Mouse (Mus musculus): Measurements from ENCODE around the gene Tox2. TPM values are rescaled to one million over a fixed set of nuclear protein-coding genes. Genes with fewer than 3 reads are reported as not detected.
A peak's percentile ranks its signal among the peaks of the same experiment; 100 is the strongest.

Tox2 gene
- polyA plus RNA-seq, 2 experiments from 2014 or later = 4.7 to 11.8 TPM

DNA sequence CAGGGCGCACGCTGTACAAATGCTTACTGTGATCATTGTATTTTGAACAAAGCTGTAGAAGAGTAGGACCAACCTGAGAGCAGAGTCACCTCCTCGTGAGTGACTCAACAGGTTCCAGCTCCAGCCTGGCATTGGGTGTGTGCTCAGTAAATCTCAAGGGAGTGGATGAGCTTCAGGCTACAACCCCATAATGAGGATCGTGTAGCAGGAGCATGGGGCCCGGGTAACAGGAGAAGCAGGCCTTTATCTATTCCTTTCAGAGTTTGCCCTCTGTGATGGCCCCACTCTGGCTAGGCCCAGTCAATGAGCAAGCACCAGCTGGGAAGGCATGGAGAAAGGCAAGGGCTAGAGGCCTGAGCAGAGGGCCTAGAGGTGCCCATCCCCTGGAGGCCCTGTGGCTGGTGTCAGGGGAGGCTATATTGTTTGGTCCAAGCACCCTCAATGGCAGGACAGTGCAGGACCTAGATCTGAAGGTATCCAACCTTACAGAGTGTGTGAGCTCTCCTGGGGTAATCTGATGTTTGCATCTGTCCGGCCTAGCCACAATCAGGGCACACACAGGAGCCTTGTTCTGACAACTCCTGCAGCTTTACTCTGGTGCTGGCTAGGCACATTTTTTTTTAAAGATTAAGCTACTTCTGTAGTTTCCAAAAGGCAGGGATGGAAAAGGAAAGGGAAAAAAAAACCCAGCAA, 58.6 kb downstream of the Tox2 start:
- no peak for ATAC-seq

GRCm38 (mm10) chr2:163262055-163262420, 59.1 kb downstream of the Tox2 start:
- no peak for ATAC-seq

GRCm38 (mm10) chr2:163267097-163267496, 64.2 kb downstream of the Tox2 start:
- no peak for ATAC-seq

- no peak for ATAC-seq
Measured at GRCm38 (mm10) chr2:163271581-163272492, 68.9 kb downstream of the Tox2 start.

GRCm38 (mm10) chr2:163273815-163274214, 70.9 kb downstream of the Tox2 start:
- ATAC-seq = no peak

GRCm38 (mm10) chr2:163275986-163276385, 73.1 kb downstream of the Tox2 start:
- ATAC-seq = no peak

GRCm38 (mm10) chr2:163277979-163278378, 75.1 kb downstream of the Tox2 start:
- ATAC-seq = no peak

GRCm38 (mm10) chr2:163280636-163281322, 77.9 kb downstream of the Tox2 start:
- ATAC-seq = no peak

- no peak for ATAC-seq
Measured at GRCm38 (mm10) chr2:163284856-163285255, 81.9 kb downstream of the Tox2 start.

- no peak for ATAC-seq
Measured at GRCm38 (mm10) chr2:163285335-163285734, 82.4 kb downstream of the Tox2 start.

- ATAC-seq = peak; percentile 91
Measured at GRCm38 (mm10) chr2:163285762-163286161, 82.8 kb downstream of the Tox2 start.

DNA sequence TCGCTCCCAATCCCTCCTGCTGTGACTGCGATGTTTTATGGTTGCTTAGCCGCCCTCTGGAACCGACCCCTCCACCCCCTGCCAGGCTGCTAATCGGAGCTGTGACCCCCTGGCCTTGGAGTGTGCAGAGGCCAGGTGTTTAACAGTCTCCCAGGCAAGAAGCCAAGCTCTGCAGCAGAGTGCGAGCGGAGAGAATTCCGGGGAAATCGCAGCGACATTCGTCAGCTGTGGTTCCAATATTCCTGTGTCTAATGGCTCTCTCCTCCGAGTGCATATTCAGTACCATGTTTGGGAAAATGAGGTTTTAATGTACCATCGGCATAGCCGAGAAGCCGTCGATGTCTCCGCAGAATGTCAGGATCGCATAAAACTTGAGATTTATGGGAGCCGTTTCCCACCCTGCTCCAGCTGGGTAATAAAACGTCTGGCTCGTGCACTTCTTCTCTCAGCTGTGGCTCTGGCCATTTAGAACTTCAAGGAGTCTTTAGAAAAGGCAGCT, 86.0 kb downstream of the Tox2 start:
- ATAC-seq = no peak

DNA sequence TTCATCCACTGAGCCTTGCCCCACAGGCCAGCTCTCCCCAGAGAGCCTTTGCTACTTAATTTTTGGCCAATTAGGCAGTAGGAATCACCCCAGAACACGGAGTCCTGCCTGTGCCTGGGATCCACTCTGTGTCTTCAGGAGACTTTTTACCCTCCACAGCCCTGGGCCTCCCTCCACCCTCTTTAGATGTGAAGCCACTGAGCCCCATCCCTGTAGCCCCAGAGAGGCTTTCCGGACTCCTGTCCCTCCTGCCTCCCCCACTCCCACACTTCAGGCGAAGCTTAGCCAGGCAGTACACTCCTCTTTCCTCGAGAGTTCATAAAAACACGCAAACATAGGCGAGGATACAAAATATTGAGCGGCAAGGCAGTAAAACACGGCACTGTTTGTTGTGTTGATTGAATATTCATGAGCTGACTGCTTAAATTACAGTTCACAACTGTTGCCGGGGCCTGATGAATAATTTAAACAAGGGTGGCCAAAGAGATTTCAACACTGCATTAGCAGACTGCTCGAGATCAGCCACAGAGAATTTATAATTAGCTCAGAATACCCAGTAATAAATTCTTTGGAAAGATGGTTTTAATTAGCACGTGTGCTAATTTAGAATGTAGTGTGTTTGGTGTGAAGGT, 94.2 kb downstream of the Tox2 start:
- ATAC-seq = no peak

DNA sequence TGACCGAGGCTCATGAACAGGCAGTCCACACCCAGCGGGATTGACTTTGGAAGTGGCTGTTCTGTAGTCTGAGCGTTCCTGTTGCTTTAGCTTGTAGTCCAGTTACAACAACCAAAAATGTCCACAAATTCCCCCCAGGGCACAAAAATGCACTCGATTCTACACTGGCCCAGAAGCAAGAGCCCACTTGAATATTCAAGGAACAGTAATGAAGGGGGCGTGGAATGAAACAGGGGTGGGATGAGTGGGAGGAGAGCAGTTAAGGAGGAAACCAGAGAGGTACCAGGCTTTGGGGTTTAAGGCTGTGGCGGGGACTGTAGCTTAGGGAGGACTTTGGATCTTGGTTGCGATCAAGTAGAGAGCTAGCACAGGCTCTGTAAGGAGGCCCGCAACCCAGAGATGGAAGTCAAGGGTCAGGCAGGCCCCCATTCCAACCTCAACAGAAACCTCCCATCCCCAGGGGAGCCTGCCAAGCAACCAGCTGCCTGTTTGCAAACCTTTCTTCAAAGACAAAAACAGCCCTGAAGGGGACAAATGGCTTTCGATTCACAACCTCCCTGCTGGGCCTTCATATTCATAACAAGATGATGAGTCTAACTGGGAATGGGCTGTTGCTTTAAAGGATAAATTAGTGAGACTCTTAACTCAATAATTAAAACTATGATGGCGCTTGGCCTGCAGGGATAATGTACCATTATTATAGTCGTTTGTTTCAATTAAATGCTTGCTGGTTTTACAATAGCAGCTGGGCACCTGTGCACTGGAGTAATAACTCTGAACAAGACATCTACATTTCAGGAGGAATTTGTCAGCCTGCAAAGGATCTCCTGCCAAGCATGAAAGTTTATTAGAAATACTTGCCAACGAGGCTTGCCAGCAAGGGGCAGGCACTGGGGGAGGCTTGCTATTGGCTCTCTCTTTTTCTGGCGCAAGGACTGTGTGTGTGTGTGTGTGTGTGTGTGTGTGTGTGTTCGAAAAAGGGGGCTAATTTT, 97.4 kb downstream of the Tox2 start:
- no peak for ATAC-seq

GRCm38 (mm10) chr2:163301641-163302040, 98.7 kb downstream of the Tox2 start:
- ATAC-seq = no peak

- no peak for ATAC-seq
Measured at GRCm38 (mm10) chr2:163303037-163303436, 100.1 kb downstream of the Tox2 start.

DNA sequence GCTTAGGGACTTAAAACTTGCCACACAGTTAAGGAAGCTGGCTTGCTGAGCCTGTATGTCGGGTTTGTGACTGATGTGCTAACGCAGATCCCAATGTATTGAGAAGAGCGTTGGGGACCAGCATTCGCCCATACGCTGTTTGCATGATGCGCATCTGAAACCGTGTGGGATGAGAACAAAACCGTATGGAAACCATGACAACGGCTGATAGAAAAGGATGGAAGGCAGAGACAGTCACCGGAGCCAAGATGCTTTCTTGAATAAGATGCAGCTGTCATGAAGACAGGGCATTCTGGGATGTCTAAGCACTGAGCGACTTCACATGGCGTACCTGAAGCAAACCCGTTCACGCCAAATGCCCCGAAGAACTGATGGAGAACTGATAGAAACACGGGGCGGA, 106.5 kb downstream of the Tox2 start:
- ATAC-seq = no peak

DNA sequence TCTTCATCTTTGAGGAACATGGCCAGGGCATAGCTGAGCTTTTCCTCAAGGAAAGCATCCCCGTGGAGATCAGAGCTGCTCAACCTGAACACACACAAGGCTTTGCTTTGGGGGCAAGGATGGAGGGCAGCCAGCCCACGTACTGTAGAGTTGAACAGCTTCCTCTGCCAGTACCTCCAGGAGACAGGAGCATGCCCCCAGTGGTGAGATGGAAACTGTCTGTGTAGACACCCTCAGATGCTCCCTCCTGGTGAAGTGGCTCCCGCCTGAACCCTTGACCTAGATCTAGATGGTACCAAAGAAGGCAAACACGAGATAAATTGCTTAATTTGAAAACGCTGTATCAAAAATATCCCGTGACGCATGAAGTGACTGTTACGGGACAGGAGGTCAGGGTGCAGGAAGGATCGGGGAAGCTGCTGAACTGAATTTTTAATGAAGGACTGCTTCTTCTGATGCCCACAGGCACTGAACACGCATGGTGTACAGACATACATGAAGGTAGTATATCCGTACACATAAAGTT, 107.3 kb downstream of the Tox2 start:
- no peak for ATAC-seq

DNA sequence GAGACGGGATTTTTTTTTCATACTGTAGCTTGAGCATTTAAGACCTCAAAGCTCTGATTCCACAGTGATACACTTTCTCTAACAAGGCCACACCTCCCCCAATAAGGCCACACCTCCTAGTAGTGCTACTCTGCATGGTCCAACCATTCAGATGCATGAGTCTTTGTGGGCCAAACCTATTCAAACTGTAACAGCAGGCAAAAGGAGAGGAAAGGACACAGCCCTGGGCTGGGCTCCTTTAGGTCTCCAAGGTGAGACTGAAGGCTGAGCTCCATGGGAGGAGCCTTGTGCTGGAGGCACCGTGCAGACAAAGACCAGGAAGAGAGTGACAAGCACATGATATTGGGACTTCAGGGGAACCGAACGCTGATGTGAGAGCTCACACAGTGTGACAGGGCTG, 114.4 kb downstream of the Tox2 start:
- no peak for ATAC-seq

- no peak for ATAC-seq
Measured at GRCm38 (mm10) chr2:163318777-163319176, 115.9 kb downstream of the Tox2 start.

GRCm38 (mm10) chr2:163323163-163323562, 120.2 kb downstream of the Tox2 start:
- ATAC-seq = no peak
